Mouse (Mus musculus): ENCODE results near the gene Angpt4. TPM values are rescaled to one million over a fixed set of nuclear protein-coding genes. Genes with fewer than 3 reads are reported as not detected.

Gene Angpt4
- polyA plus RNA-seq, 1 experiment: 0.57 TPM

DNA sequence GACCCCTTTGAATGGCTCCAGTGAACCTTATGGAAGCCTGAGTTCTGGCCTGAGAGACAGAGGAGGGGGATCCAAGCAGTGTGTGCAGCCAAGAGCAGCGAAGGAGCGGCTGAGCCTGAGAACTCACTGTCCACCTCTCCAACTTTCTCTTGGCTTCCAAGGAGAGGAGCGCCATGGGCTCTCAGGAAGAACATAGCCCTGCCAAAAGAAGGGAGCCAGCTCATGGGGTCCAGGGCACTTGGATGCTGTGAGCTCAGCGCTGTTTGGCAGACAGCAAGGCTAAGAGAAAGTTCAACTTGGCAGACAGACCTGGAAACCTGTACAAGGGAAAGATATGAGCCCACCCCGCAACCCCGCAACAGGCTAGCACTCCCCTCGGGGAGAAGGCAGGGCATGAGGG lies 13.3 kb downstream of the Angpt4 start:
- H3K27me3 ChIP-seq (ENCODE audit: control insufficient read depth, insufficient read depth, low read length): no peaks in the 10 kb centered on the region
- TF ChIP-seq POLR2A (IDR thresholded peaks at IDR 0.05; ENCODE audit: low read depth, low read length) (no peak), CTCF (IDR thresholded peaks at IDR 0.05; ENCODE audit: extremely low read depth, insufficient read depth, insufficient read length, insufficient replicate concordance) (no peak)
- H3K27ac ChIP-seq (ENCODE audit: insufficient read depth, low read length): no peak overlapping the region
- H3K36me3 ChIP-seq (ENCODE audit: control insufficient read depth, insufficient read depth, low read length): no peaks in the 10 kb centered on the region
- H3K4me3 ChIP-seq (ENCODE audit: extremely low read depth, insufficient read depth, insufficient read length): no peak overlapping the region
- no peak for DNase-seq (ENCODE audit: low read depth in 1 of 2, low spot score in 2 of 2)
- H3K4me1 ChIP-seq (ENCODE audit: control insufficient read depth, insufficient read depth, insufficient read length): no peaks in the 10 kb centered on the region
- 86% methylated on average over 7 of the region's 7 CpGs for WGBS

DNA sequence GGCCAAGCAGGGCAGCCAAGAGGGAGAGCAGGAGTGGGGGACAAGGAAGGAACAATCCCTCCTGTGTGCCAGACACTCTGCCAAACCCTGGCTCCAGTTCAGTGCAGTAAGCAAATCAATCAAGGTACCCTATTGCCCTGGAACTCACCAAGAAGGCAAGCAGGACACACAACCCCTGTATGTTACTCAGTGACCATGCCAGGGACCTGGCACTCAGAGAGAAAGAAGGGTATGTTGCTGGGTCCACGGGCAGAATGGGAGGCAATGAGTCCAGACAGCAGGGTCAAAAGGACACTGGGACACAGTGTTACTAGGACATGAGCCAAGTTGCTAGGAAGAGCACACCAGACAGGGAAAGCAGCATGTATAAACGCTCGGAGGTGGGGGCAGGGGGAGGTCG lies 14.7 kb downstream of the Angpt4 start:
- 76% methylated on average over 4 of the region's 4 CpGs for WGBS
- Histone ChIP-seq H3K27ac (ENCODE audit: insufficient read depth, low read length) (no peak overlapping the region), H3K36me3 (ENCODE audit: control insufficient read depth, insufficient read depth, low read length) (no peaks in the 10 kb centered on the region), H3K4me3 (ENCODE audit: extremely low read depth, insufficient read depth, insufficient read length) (no peak overlapping the region), H3K4me1 (ENCODE audit: control insufficient read depth, insufficient read depth, insufficient read length) (no peaks in the 10 kb centered on the region), H3K27me3 (ENCODE audit: control insufficient read depth, insufficient read depth, low read length) (no peaks in the 10 kb centered on the region)
- DNase-seq (ENCODE audit: low read depth in 1 of 2, low spot score in 2 of 2): no peak
- no peak for TF ChIP-seq CTCF (IDR thresholded peaks at IDR 0.05; ENCODE audit: extremely low read depth, insufficient read depth, insufficient read length, insufficient replicate concordance)
- TF ChIP-seq POLR2A (IDR thresholded peaks at IDR 0.05; ENCODE audit: low read depth, low read length): no peak

DNA sequence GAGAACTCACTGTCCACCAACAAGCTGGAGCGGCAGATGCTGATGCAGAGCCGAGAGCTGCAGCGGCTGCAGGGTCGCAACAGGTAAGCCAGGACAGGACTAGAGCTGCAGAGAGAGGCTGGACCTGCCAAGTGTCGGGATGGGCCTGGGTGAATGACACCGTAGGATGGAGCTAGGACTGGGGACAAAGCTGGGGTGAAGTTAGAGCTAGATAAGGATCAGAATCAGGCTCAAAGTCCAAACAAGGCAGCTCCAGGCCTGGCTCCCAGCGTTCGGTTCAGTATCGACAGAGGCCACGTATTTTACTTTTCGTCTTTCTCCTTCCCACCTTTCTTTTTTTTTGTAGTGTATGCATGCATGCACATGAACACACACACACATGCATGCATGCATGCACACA lies 16.1 kb downstream of the Angpt4 start:
- DNase-seq (ENCODE audit: low read depth in 1 of 2, low spot score in 2 of 2): no peak
- Histone ChIP-seq H3K36me3 (ENCODE audit: control insufficient read depth, insufficient read depth, low read length) (no peaks in the 10 kb centered on the region), H3K4me1 (ENCODE audit: control insufficient read depth, insufficient read depth, insufficient read length) (no peaks in the 10 kb centered on the region), H3K4me3 (ENCODE audit: extremely low read depth, insufficient read depth, insufficient read length) (no peak overlapping the region), H3K27ac (ENCODE audit: insufficient read depth, low read length) (no peak overlapping the region), H3K27me3 (ENCODE audit: control insufficient read depth, insufficient read depth, low read length) (no peaks in the 10 kb centered on the region)
- TF ChIP-seq CTCF (IDR thresholded peaks at IDR 0.05; ENCODE audit: extremely low read depth, insufficient read depth, insufficient read length, insufficient replicate concordance) (no peak), POLR2A (IDR thresholded peaks at IDR 0.05; ENCODE audit: low read depth, low read length) (no peak)
- 95% methylated on average over 11 of the region's 11 CpGs for WGBS

DNA sequence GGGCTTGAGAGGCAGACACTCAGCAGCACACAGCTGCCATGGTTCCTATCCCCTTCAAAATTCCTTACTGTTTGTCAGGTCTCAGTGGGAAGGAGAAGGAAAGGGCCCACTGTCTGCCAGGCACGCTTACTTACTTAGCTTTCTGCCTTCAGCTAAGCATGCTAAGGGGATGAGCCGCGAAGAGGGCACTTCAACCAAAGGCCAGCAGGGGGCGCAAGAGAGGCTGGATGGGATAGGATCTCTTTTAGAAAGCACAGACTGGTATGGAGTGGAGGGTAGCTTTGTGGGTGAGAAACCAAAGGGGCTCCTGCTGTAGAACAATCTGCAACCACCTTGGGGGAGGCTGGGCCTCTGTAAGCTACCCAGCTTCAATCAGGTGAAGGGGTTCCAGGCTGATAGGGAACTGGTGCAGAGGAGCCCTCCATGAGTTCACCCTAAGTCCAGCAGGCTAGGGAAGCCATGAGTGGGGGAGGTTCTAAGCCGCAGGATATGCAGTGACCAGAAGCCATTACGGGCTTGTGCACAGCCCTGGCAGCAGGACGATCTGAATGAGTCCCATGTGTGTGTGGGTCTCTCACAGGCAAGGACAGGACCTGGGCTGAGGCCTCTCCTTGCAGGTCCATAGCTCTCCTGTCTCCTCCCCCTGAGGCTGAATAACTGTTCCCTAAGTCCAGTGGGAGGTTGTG lies 19.5 kb downstream of the Angpt4 start:
- Histone ChIP-seq H3K4me3 (ENCODE audit: extremely low read depth, insufficient read depth, insufficient read length) (no peak overlapping the region), H3K27me3 (ENCODE audit: control insufficient read depth, insufficient read depth, low read length) (no peaks in the 10 kb centered on the region), H3K4me1 (ENCODE audit: control insufficient read depth, insufficient read depth, insufficient read length) (no peaks in the 10 kb centered on the region), H3K27ac (ENCODE audit: insufficient read depth, low read length) (no peak overlapping the region), H3K36me3 (ENCODE audit: control insufficient read depth, insufficient read depth, low read length) (no peaks in the 10 kb centered on the region)
- DNase-seq (ENCODE audit: low read depth in 1 of 2, low spot score in 2 of 2): peak; percentile 25 to 74
- 35% methylated on average over 7 of the region's 7 CpGs for WGBS
- peak; percentile 91; the same call in 1 of the 2 replicates for TF ChIP-seq CTCF (IDR thresholded peaks at IDR 0.05; ENCODE audit: extremely low read depth, insufficient read depth, insufficient read length, insufficient replicate concordance)
- no peak for TF ChIP-seq POLR2A (IDR thresholded peaks at IDR 0.05; ENCODE audit: low read depth, low read length)

DNA sequence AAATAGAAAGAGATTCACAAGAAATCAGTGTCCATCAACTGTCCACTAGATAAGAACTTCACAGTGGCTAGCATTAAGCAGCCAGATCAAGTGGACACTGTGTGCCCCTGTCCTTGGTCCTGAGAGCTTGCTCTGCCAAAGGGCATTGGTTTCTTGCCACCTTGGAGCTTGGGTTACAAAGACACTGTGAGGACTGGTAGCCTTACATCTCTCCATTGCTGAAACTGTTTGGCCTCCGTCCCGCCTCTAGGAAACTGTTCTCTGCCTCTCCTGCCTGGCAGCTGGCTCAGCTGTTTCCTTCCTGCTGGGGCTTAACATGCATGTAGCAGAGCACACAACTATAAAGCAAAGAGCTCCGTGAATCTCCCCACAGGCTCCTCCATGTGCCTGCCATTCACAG lies 26.9 kb downstream of the Angpt4 start:
- DNase-seq (ENCODE audit: low read depth in 1 of 2, low spot score in 2 of 2): no peak
- Histone ChIP-seq H3K36me3 (ENCODE audit: control insufficient read depth, insufficient read depth, low read length) (no peaks in the 10 kb centered on the region), H3K27me3 (ENCODE audit: control insufficient read depth, insufficient read depth, low read length) (no peaks in the 10 kb centered on the region), H3K4me1 (ENCODE audit: control insufficient read depth, insufficient read depth, insufficient read length) (no peaks in the 10 kb centered on the region), H3K4me3 (ENCODE audit: extremely low read depth, insufficient read depth, insufficient read length) (no peak overlapping the region), H3K27ac (ENCODE audit: insufficient read depth, low read length) (no peak overlapping the region)
- WGBS: 9% methylated on average over 3 of the region's 3 CpGs
- TF ChIP-seq POLR2A (IDR thresholded peaks at IDR 0.05; ENCODE audit: low read depth, low read length) (no peak), CTCF (IDR thresholded peaks at IDR 0.05; ENCODE audit: extremely low read depth, insufficient read depth, insufficient read length, insufficient replicate concordance) (no peak)

DNA sequence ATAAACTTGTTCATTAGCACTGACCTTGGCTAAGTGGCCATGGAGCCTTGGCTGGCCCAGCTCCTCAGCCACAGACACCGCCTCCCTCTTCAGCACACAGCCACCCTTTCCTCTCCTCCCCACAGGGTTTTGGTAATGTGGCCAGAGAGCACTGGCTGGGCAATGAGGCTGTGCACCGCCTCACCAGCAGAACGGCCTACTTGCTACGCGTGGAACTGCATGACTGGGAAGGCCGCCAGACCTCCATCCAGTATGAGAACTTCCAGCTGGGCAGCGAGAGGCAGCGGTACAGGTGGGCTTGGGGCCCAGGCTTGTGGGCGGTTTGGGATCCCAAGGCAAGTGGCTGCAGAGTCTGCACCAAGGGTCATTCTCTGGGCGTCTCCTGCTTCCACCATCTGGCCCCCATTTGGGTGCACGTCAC lies 27.8 kb downstream of the Angpt4 start:
- TF ChIP-seq CTCF (IDR thresholded peaks at IDR 0.05; ENCODE audit: extremely low read depth, insufficient read depth, insufficient read length, insufficient replicate concordance) (no peak), POLR2A (IDR thresholded peaks at IDR 0.05; ENCODE audit: low read depth, low read length) (no peak)
- WGBS: 75% methylated on average over 11 of the region's 11 CpGs
- Histone ChIP-seq H3K27me3 (ENCODE audit: control insufficient read depth, insufficient read depth, low read length) (no peaks in the 10 kb centered on the region), H3K4me1 (ENCODE audit: control insufficient read depth, insufficient read depth, insufficient read length) (peaks cover 1% of the 10 kb centered on the region; the same call in 1 of the 2 replicates), H3K27ac (ENCODE audit: insufficient read depth, low read length) (no peak overlapping the region), H3K36me3 (ENCODE audit: control insufficient read depth, insufficient read depth, low read length) (no peaks in the 10 kb centered on the region), H3K4me3 (ENCODE audit: extremely low read depth, insufficient read depth, insufficient read length) (no peak overlapping the region)
- DNase-seq (ENCODE audit: low read depth in 1 of 2, low spot score in 2 of 2): no peak

DNA sequence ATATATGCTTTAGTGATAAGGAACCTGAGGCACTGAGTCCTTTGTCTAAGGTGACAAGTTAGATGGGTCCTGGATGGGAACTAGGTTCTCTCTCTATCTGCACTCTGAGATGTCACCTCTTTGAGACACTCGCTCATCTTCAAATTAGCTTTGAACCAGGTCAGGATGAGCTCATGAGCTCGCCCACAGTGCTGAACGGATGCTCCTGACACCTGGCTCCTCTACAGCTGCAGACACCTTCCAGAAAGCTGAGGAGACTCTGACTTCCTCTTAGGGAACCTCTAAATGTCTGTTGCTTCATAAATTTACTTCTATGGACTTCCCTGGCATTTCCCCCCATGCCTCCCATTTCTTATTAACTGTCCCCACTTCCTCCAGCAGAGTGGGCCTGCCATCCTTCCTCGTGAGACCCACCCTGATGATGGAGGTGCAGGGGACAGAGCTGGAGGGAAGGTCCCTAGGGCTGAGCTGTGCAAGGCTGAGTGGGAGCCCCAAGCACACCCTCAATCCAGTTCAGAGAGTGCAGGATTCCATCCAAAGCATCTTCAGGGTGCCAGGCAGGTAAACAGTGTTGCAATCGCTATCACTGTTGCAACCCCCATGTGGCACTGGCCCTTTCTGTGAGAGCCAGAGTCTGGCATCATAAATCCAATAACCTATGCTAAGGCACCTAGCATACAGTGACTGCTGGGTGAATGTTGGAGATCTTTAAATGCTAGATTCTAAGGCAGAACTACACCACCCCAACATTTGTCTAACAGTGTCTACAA lies 28.8 kb downstream of the Angpt4 start:
- Histone ChIP-seq H3K27me3 (ENCODE audit: control insufficient read depth, insufficient read depth, low read length) (no peaks in the 10 kb centered on the region), H3K4me1 (ENCODE audit: control insufficient read depth, insufficient read depth, insufficient read length) (peaks cover 3% of the 10 kb centered on the region; the same call in 1 of the 2 replicates), H3K36me3 (ENCODE audit: control insufficient read depth, insufficient read depth, low read length) (no peaks in the 10 kb centered on the region), H3K4me3 (ENCODE audit: extremely low read depth, insufficient read depth, insufficient read length) (no peak overlapping the region), H3K27ac (ENCODE audit: insufficient read depth, low read length) (no peak overlapping the region)
- TF ChIP-seq CTCF (IDR thresholded peaks at IDR 0.05; ENCODE audit: extremely low read depth, insufficient read depth, insufficient read length, insufficient replicate concordance) (no peak), POLR2A (IDR thresholded peaks at IDR 0.05; ENCODE audit: low read depth, low read length) (no peak)
- WGBS: 51% methylated on average over 5 of the region's 5 CpGs
- DNase-seq (ENCODE audit: low read depth in 1 of 2, low spot score in 2 of 2): no peak

All from spleen, adult 2 months (tissue).